Mouse (Mus musculus) embryonic fibroblast, embryonic 13.5 days (primary cell): ENCODE results near the gene Eme1.

Source experiments
- CTCF ChIP-seq: IDR thresholded peaks from 2 replicates; pipeline ENCODE4 v1.5.1; 2011; ENCODE audit warnings: mild to moderate bottlenecking, control low read depth, low read length, moderate library complexity, borderline replicate concordance; ENCODE audit not compliant: insufficient read depth
- POLR2A ChIP-seq: IDR thresholded peaks from 2 replicates; pipeline ENCODE4 v1.6.1; 2011; ENCODE audit warnings: low read depth, mild to moderate bottlenecking, control low read depth, low read length, moderate library complexity

DNA sequence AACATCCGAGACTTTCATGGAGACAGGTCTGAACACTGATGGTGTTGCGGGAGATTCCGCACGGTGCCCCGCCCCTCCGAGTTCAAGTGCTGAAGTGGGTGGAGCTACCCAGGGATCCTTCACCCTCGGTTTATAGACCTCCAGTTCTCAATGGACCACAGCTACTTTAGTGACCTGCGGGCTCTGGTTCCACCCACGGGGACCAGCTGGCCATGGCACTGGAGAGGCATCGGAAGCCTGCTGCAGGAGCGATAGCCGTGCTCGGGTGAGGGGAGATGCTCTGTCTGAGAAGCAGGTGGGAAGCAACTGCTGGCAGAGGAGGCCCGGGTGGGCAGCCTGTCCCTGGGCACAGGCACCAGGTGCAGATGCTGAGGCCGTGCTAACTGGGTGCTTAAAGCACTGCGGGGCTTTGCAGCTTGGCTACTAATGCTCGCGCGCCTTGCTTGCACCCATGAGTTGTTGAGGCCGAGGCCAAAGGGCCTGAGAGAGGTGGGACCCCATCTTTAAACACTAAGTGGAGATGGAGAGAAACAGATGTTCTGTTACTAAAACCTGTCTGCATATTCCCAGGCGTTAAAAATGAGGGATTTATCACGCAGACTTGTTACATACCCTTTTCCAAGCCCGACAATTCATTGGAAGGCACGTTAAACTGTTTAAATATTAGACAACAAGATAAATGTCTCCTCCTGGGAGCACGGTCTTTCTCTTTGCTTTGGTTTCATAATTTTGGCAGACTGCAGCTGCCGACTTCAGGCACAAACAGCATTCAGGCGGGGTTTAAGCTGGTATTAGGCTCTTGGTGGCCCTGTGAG is 47.8 kb upstream of the Eme1 start:
- no peak for TF ChIP-seq CTCF
- TF ChIP-seq POLR2A: no peak
